Mouse (Mus musculus): ENCODE results near the gene Nhsl2.

GRCm38 (mm10) chrX:102075158-102075557, 226.0 kb downstream of the Nhsl2 start:
- TF ChIP-seq CTCF (IDR thresholded peaks at IDR 0.05; ENCODE audit: control insufficient read depth, insufficient read depth, low read length) (no peak), POLR2A (IDR thresholded peaks at IDR 0.05; ENCODE audit: borderline replicate concordance, control insufficient read depth, low read depth, low read length) (no peak)

All from bone marrow, adult 2 months (tissue).